Mouse (Mus musculus) embryonic facial prominence, embryonic 13.5 days (tissue): ENCODE results near the gene Ccnb1ip1. TPM values are rescaled to one million over a fixed set of nuclear protein-coding genes. Genes with fewer than 3 reads are reported as not detected.

ENCODE experiments used
- ATAC-seq: fragments of 200-750 bp; cut with Nextera tagmentation; 2 replicates; pipeline ENCODE4 v1.8.0; 2017; ENCODE audit warnings: low read depth; ENCODE audit not compliant: insufficient number of reproducible peaks, insufficient read depth, low FRiP score, low TSS enrichment
- H3K27ac ChIP-seq: fragments of 300-500 bp; sonication (generic); 2 replicates; pipeline ENCODE4 v1.5.1; 2015; ENCODE audit warnings: moderate library complexity, mild to moderate bottlenecking, inconsistent platforms
- H3K27me3 ChIP-seq: fragments of 300-500 bp; sonication (generic); 2 replicates; pipeline ENCODE4 v1.6.1; 2015; ENCODE audit warnings: mild to moderate bottlenecking, inconsistent platforms
- H3K36me3 ChIP-seq: fragments of 300-500 bp; sonication (generic); 2 replicates; pipeline ENCODE4 v1.6.1; 2015; ENCODE audit warnings: mild to moderate bottlenecking, inconsistent platforms
- H3K4me1 ChIP-seq: fragments of 300-500 bp; sonication (generic); 2 replicates; pipeline ENCODE4 v1.6.1; 2015; ENCODE audit warnings: inconsistent platforms
- H3K4me2 ChIP-seq: fragments of 300-500 bp; sonication (generic); 2 replicates; pipeline ENCODE4 v1.6.1; 2015; ENCODE audit warnings: moderate library complexity, mild to moderate bottlenecking, inconsistent platforms
- H3K4me3 ChIP-seq: fragments of 300-500 bp; sonication (generic); 2 replicates; pipeline ENCODE4 v1.5.1; 2015; ENCODE audit warnings: mild to moderate bottlenecking, inconsistent platforms
- H3K9ac ChIP-seq: fragments of 300-500 bp; sonication (generic); 2 replicates; pipeline ENCODE4 v1.6.1; 2015; ENCODE audit warnings: mild to moderate bottlenecking, inconsistent platforms
- H3K9me3 ChIP-seq: fragments of 300-500 bp; sonication (generic); 2 replicates; pipeline ENCODE4 v1.6.1; 2016; ENCODE audit warnings: inconsistent platforms
- WGBS: fragments of 180-500 bp; shearing (Covaris S2); methylation state at CpG from one replicate; pipeline ENCODE4 v1.1.7; 2015; ENCODE audit warnings: mixed read lengths; 5-methylcytosine and 5-hydroxymethylcytosine counted together
- polyA plus RNA-seq: library from polyadenylated mRNA; unstranded; fragments of >200 nt; fragmentation: Nextera tagmentation; extraction: Ambion mirVana; gene quantifications from 2 replicates; pipeline ENCODE4 v1.2.1, GENCODE M21; 2015

Ccnb1ip1 gene
- polyA plus RNA-seq, 1 experiment from 2014 or later, result not detected

DNA sequence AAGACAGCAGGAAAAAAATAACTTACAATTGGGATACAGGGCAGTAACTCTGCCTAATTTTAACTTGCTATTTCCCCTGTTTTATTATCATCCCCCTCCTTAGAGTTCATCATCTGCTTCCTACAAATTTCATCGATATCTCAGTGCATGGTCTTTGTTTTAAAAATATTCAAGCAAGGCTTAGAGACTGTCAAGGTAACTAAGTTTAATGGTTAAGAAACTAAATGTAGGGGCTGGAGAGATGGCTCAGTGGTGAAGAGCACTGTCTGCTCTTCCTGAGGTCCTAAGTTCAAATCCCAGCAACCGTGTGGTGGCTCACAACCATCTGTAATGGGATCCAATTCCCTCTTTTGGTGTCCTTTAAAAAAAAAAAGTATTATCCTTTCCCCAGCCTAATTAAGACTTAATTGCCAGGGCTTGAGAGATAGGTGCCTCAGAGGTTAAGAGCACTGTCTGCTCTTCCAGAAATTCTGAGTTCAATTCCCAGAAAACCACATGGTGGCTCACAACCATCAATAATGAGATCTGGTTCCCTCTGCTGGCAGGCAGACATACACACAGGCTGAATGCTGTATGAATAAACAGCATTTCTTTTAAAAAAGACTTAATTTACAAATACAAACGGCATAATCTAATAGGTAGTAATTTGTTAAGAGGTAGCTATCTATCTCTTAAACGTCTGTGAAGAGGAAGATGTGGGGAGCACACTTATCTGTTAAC, 4.5 kb downstream of the Ccnb1ip1 start:
- 64% methylated on average over 4 of the region's 4 CpGs for WGBS
- no peaks in the 10 kb centered on the region for H3K27me3 ChIP-seq
- H3K4me3 ChIP-seq, result no peak overlapping the region
- no peak for ATAC-seq
- no peaks in the 10 kb centered on the region for H3K36me3 ChIP-seq
- H3K4me2 ChIP-seq, result no peak overlapping the region
- H3K4me1 ChIP-seq, result 0 out of 2 replicates have a peak, but pooled peaks cover 2% of the 10 kb centered on the region
- H3K9ac ChIP-seq, result no peak overlapping the region
- H3K9me3 ChIP-seq, result no peaks in the 10 kb centered on the region
- no peak overlapping the region for H3K27ac ChIP-seq

DNA sequence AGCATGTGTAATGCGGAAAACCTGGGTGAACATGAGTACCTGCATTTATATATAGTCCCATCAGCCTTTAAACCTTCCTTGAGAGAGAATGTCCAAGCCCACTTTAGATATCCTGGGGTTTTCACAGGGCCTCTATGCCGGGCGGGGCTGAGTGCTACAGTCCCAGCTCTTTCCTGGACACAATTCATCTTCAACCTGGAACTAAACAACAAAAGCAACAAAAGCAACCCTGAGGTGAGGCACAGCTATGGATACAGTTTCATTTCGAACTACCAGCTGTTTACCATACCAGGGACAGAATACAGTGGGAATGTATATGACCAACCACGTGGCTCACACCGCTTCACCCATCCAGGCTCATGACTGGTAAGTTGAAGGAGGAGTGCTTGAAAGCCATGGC, 5.1 kb downstream of the Ccnb1ip1 start:
- H3K27ac ChIP-seq, result no peak overlapping the region
- no peak overlapping the region for H3K9ac ChIP-seq
- no peaks in the 10 kb centered on the region for H3K9me3 ChIP-seq
- 0 out of 2 replicates have a peak, but pooled peaks cover 2% of the 10 kb centered on the region for H3K4me1 ChIP-seq
- no peak for ATAC-seq
- 85% methylated on average over 6 of the region's 6 CpGs for WGBS
- no peaks in the 10 kb centered on the region for H3K27me3 ChIP-seq
- H3K4me2 ChIP-seq, result no peak overlapping the region
- H3K4me3 ChIP-seq, result no peak overlapping the region
- no peaks in the 10 kb centered on the region for H3K36me3 ChIP-seq

DNA sequence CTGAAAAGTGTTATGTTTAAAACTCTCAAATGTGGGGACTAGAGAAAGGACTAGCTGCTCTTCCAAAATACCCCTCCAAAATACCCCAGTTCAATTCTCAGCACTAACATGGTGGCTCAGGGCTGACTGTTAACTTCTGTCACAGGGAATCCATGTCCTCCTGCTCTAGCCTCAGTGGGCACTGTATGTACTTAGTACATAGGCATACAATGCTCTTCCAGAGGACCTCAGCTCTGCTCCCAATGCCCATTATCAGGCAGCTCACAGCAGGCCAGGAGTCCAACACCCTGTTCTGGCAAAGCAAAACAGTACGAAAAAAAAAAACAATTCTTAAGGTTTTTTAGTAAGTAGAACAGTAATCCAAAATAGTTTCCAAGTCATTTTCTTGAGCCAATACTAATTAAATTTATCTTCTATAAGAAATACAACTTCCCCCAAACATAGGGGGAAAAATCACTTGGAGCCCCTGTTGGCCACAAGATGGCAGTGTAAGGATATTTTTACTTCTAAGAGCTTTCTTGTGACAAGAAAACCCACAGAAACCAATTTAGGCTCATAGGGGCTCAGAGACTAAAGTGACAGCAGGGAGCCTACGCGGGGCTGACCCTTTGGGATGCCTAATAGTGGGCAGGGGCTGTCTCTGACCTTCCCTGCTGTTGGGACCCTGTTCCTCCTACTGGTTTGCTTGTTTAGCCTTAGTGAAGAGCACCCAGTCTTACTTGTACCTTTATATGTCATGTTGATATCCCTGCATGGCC, 7.9 kb downstream of the Ccnb1ip1 start:
- no peaks in the 10 kb centered on the region for H3K9me3 ChIP-seq
- H3K4me1 ChIP-seq, result 0 out of 2 replicates have a peak, but pooled peaks cover 2% of the 10 kb centered on the region
- no peak for ATAC-seq
- WGBS, result 7% methylated on average over 3 of the region's 3 CpGs
- no peak overlapping the region for H3K27ac ChIP-seq
- no peak overlapping the region for H3K4me3 ChIP-seq
- H3K27me3 ChIP-seq, result no peaks in the 10 kb centered on the region
- no peak overlapping the region for H3K9ac ChIP-seq
- H3K36me3 ChIP-seq, result no peaks in the 10 kb centered on the region
- H3K4me2 ChIP-seq, result no peak overlapping the region

DNA sequence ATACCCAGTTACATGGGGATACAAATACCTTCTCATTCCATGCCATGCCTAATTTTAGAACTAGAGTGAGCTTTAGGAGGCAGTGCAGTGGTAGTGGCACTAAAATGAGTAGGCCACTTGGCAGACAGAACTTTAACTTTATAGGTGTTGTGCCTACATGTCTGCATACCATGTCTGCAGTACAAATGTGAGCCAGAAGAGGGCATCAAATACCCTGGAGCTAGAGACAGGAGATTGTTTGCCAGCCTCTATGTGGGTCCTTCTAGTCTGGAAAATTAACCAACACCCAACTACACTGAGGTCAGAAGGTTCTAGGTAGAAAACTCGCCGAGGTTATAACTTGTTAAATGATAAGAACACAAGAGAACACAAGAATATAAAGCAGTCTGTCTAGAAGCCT, 9.0 kb downstream of the Ccnb1ip1 start:
- no peak overlapping the region for H3K9ac ChIP-seq
- H3K4me1 ChIP-seq, result 0 out of 2 replicates have a peak, but pooled peaks cover 2% of the 10 kb centered on the region
- H3K27ac ChIP-seq, result no peak overlapping the region
- no peaks in the 10 kb centered on the region for H3K36me3 ChIP-seq
- H3K9me3 ChIP-seq, result no peaks in the 10 kb centered on the region
- no peaks in the 10 kb centered on the region for H3K27me3 ChIP-seq
- no peak overlapping the region for H3K4me3 ChIP-seq
- no peak overlapping the region for H3K4me2 ChIP-seq
- 70% methylated on average over 2 of the region's 2 CpGs for WGBS
- ATAC-seq, result no peak

DNA sequence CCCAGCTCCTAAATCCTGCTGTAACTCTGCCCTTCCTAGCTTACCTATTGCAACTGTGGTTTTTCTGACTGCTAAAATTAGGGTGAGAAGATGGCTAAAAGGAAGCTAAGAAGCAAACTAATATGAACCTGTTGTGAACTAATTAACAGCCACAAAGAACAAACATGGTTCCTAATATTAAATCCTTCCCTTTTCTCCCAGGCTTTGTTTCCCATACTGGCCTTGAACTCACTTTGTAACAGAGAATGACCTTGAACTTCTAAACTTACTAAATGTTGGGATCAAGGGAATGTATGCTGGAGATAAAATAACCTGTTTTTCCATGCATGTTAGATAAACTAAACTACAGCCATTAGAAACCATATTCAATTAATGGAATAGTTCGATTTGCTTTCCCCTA, 11.1 kb downstream of the Ccnb1ip1 start:
- no peak for ATAC-seq
- 77% methylated on average over 1 of the region's 1 CpGs for WGBS

DNA sequence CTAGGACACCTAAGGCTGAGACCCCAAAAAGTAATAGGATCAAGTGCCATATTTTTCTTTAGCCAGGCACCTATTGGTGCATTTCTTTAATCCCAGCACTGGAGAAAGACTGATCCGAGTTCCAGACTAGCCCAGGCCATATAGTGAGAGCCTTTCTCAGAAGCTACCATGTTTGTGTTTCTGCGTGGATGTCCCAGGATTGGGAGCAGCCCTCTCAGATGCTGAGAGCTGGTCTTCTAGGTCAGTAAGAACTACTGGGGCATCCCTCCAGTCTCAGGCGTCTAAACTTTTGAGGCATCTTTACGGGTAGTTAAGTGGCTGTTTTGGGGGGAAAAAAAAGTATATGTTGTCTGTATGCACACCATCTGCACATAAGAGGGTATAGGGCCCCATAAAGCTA, 11.6 kb downstream of the Ccnb1ip1 start:
- Histone ChIP-seq H3K4me3 (no peak overlapping the region), H3K9ac (no peak overlapping the region), H3K36me3 (no peaks in the 10 kb centered on the region), H3K4me1 (0 out of 2 replicates have a peak, but pooled peaks cover 2% of the 10 kb centered on the region), H3K27ac (no peak overlapping the region), H3K4me2 (no peak overlapping the region), H3K27me3 (no peaks in the 10 kb centered on the region), H3K9me3 (no peaks in the 10 kb centered on the region)
- no peak for ATAC-seq
- WGBS, result 84% methylated on average over 4 of the region's 4 CpGs

More for the DNA sequence above, 11.1 kb downstream of the Ccnb1ip1 start:
- H3K4me3 ChIP-seq, result no peak overlapping the region
- H3K4me1 ChIP-seq, result 0 out of 2 replicates have a peak, but pooled peaks cover 2% of the 10 kb centered on the region
- H3K36me3 ChIP-seq, result no peaks in the 10 kb centered on the region
- no peaks in the 10 kb centered on the region for H3K9me3 ChIP-seq
- no peak overlapping the region for H3K27ac ChIP-seq
- H3K4me2 ChIP-seq, result no peak overlapping the region
- H3K9ac ChIP-seq, result no peak overlapping the region
- H3K27me3 ChIP-seq, result no peaks in the 10 kb centered on the region

DNA sequence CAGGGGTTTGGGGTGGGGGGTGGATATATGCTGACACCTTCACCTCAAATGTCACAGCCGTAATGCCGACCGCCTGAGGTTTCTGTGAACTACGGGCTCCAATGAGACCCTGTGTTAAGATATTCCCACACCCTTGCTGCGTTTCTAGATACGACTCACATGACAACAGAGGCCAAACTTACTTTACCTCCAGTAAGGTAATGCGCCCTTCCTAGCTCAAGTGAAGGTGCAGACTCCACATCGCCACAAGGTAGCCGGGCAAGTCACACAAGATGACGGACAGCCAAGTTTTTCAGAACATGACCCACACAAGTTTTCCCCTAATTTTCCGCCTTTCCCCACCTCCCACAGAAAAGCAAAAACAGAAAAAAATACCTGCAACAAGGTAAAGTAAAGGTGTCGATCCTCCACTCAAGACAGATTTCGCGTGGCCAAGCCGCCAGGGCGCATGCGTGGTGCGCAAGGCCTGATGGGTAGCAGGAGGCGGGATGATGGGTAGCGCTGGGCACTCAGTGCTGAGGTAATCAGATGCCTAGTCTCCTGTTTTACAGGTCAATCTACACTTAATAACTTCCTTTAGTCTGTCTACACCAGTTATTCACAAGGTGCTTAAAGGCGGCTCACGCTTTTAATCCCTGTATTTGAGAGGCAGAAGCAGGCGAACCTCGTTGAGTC, 12.1 kb downstream of the Ccnb1ip1 start:
- no peaks in the 10 kb centered on the region for H3K36me3 ChIP-seq
- WGBS, result 92% methylated on average over 24 of the region's 24 CpGs
- no peak overlapping the region for H3K9ac ChIP-seq
- H3K27ac ChIP-seq, result no peak overlapping the region
- H3K27me3 ChIP-seq, result no peaks in the 10 kb centered on the region
- no peaks in the 10 kb centered on the region for H3K9me3 ChIP-seq
- no peak for ATAC-seq
- no peak overlapping the region for H3K4me3 ChIP-seq
- H3K4me1 ChIP-seq, result 0 out of 2 replicates have a peak, but pooled peaks cover 2% of the 10 kb centered on the region
- H3K4me2 ChIP-seq, result no peak overlapping the region

DNA sequence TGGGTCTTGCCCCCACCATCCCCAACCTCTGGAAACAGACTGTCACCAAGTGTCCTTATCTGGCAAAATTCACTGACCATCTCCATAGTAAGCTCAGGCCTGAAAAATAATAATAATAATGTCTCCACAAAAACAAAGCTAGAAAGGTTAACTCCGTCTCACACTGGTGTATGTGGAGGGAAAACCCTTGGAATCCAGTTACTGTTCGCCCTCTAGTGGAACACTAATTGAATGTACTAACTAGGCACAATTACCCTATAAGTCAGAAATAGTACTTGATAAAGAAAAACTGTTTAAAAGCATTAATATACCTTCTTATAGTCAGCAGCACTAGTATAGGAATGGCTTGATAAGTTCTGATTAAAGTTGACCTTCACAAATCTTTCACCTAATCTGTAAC, 19.4 kb downstream of the Ccnb1ip1 start:
- WGBS, result 7% methylated on average over 2 of the region's 2 CpGs
- H3K4me1 ChIP-seq, result peaks cover 8% of the 10 kb centered on the region
- ATAC-seq, result no peak

DNA sequence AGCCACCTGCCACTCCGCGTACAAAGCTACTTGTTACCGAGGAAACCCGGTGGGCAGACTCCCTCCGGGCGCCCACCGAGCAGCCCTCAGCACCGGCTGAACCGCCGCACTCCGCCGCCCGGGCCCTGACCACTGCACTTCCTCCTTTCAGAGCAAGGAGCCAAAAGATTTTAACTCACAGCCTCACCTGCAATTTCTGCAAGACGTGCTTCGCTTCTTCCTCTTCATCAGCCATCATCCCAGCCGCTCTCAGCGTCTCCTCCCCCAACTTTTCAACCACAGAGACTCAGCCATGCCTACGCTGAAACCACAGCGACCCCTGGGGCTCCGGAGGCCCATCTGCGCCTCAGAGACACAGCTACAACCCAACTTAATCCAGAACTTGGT, 22.3 kb downstream of the Ccnb1ip1 start, which contains the start of gene Ttc5:
Gene Ttc5 (minus strand): TSS at position 269 of the 387 bp plus-strand sequence.
- Histone ChIP-seq H3K27me3 (no peaks in the 10 kb centered on the region), H3K4me2 (peak within 1 kb of the TSS; percentile 66), H3K9me3 (peaks cover 3% of the 10 kb centered on the region; the same call in 1 of the 2 replicates), H3K36me3 (peaks cover 22% of the 10 kb centered on the region), H3K4me3 (peak within 1 kb of the TSS; percentile 84), H3K9ac (peak within 1 kb of the TSS; percentile 82), H3K27ac (peak within 1 kb of the TSS; percentile 68), H3K4me1 (peaks cover 9% of the 10 kb centered on the region)
- under 1% methylated on average over 21 of the region's 21 CpGs for WGBS
- ATAC-seq, result peak; percentile 86; the same call in 1 of the 2 replicates

More for the DNA sequence above, 19.4 kb downstream of the Ccnb1ip1 start:
- Histone ChIP-seq H3K27me3 (no peaks in the 10 kb centered on the region), H3K9ac (no peak overlapping the region), H3K9me3 (no peaks in the 10 kb centered on the region), H3K27ac (no peak overlapping the region), H3K4me2 (no peak overlapping the region), H3K36me3 (no peaks in the 10 kb centered on the region), H3K4me3 (no peak overlapping the region)

DNA sequence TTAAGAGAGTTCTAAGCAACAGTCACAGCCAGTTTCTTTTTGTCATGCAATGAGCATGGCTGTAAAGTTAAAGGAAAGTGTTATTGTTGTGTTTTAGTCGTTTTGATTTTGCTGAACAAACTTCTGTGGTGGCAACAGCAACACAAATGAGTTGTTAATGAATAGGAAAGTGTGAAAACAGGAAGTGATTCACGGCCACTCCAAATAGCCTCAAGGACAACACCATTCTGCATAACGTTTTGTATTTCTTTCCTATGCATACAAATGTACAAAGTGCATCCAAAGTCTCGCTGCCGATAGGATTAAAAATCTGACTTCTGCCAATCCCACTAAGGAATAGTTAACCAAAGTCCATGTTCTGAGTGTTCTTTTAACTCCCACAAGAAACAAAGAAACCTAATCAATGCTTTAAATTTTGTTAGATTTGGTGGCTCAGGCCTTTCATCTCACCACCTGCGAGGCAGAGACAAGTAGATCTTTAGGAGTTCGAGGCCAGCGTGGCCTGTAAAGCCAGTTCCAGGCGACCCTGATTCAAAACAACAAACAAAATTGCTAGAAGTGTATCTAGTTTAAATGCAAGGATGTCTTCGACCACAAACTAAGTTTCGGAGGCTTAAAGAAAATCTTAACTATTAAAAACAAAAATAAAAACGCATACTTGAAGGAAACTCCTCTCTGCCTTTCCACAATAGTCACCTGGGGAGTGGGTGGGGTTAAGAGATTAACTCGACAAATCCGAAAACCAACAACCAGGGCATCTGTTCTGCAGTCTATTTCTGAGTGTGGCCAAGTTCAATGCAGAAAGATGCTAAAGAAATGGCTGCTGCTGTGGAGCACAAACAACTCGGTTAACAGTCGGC, 22.9 kb downstream of the Ccnb1ip1 start:
- Histone ChIP-seq H3K4me1 (peaks cover 9% of the 10 kb centered on the region), H3K27ac (peak overlapping the region; percentile 68), H3K36me3 (peaks cover 27% of the 10 kb centered on the region), H3K4me2 (peak overlapping the region; percentile 66), H3K9me3 (peaks cover 3% of the 10 kb centered on the region; the same call in 1 of the 2 replicates), H3K9ac (peak overlapping the region; percentile 82), H3K4me3 (peak overlapping the region; percentile 84), H3K27me3 (no peaks in the 10 kb centered on the region)
- 26% methylated on average over 16 of the region's 16 CpGs for WGBS
- ATAC-seq, result no peak

DNA sequence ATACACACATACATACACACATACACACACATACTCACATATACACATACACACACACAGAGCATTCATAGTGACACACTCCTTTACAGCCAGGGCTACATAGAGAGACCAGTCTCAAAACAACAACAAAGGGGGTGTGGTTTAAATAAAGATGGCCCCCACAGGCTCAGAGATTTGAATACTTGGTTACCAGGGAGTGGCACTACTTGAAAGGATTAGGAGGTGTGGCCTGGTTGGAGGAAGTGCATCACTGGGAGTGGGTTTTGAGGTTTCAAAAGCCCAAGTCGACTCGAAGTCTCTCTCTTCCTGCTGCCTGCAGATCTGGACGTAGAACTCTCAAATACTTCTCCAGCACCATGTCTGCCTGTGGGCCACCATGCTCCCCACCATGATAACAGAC, 25.4 kb downstream of the Ccnb1ip1 start:
- Histone ChIP-seq H3K4me2 (no peak overlapping the region), H3K9me3 (peaks cover 3% of the 10 kb centered on the region; the same call in 1 of the 2 replicates), H3K4me1 (peaks cover 9% of the 10 kb centered on the region), H3K27ac (no peak overlapping the region), H3K4me3 (no peak overlapping the region), H3K9ac (no peak overlapping the region), H3K36me3 (peaks cover 38% of the 10 kb centered on the region), H3K27me3 (no peaks in the 10 kb centered on the region)
- 95% methylated on average over 3 of the region's 3 CpGs for WGBS
- ATAC-seq, result no peak
